Mouse (Mus musculus): ENCODE measurements at regions not wholly inside any gene's neighbourhood (a gene's known extent, or its start where the extent isn't known, plus 50 kb on each side); places are given as distances from the start of the nearest gene placed in this dataset.
"Not testable (repeated sequence)": the region's sequence is repeated elsewhere in the genome, so short reads cannot be mapped to it uniquely, and the experiment has no call there.

DNA sequence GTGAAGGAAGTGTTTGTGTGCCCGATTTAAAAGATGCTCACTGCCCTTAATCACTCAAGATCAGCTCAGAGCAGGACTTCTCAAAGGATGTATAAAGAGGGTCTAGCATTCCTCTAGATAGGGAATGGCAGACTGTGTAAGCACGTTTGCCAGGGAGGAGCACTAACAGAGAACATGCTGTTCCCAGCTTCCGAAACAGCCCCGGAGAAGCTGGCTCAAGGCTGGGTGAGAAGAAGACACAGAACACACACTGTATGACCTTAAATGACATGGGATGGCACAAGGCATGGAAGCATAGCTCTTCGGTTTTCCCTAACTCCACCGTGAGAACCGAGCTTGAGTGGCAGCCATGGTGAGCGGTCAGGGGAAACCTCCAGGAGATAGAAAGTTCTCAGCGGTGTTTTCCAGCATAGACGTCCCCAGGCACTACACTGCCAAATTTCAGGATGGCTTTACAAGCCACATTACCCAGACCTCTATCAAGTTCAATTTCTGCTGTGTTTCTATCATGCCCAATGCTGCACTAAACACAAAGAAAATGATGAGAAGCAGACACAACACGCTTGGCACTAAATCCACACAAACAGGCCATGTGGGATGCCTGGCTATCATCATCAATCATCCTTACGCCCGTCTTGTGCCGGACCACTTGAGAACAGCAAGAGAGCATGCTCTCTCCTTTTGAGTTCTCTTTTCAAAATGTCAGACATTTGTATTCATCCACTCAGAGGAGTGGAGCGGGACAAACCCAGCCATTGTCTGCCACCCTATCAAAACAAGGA lies 172.0 kb upstream of the Six2 start:
- 74% methylated on average over 15 of the region's 15 CpGs for WGBS
- Histone ChIP-seq H3K4me3 (no peak overlapping the region), H3K4me2 (replicated peaks) (no peak overlapping the region), H3K9me3 (no peaks in the 10 kb centered on the region), H3K36me3 (no peaks in the 10 kb centered on the region), H3K4me1 (peaks cover 16% of the 10 kb centered on the region), H3K27me3 (no peaks in the 10 kb centered on the region), H3K27ac (no peak overlapping the region), H3K9ac (no peak overlapping the region)
- no peak for ATAC-seq (ENCODE audit: insufficient number of reproducible peaks, insufficient read depth, low FRiP score, low TSS enrichment)

DNA sequence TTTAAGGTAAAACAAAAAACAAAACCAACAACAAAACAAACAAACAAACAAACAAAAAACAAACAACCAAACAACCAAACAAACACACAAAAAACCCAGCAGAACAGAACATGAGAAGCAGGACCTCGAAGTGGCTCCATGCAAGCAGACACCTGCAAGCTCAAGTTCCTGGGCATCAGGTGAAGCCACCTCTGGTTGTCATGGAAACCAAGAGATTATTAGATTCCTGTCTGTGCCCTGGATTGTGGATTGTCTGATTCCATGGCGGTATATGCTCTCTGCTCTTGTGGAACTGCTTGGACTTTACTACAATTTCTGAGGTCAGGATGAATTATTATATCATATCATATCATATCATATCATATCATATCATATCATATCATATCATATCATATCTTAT lies 170.4 kb upstream of the Six2 start:
- 76% methylated on average over 2 of the region's 2 CpGs for WGBS
- Histone ChIP-seq H3K4me1 (peaks cover 16% of the 10 kb centered on the region), H3K9ac (no peak overlapping the region), H3K4me2 (replicated peaks) (peak overlapping the region; percentile 40; the same call in 1 of the 2 replicates), H3K9me3 (no peaks in the 10 kb centered on the region), H3K4me3 (no peak overlapping the region), H3K27me3 (no peaks in the 10 kb centered on the region), H3K27ac (no peak overlapping the region), H3K36me3 (no peaks in the 10 kb centered on the region)
- ATAC-seq (ENCODE audit: insufficient number of reproducible peaks, insufficient read depth, low FRiP score, low TSS enrichment) = no peak

DNA sequence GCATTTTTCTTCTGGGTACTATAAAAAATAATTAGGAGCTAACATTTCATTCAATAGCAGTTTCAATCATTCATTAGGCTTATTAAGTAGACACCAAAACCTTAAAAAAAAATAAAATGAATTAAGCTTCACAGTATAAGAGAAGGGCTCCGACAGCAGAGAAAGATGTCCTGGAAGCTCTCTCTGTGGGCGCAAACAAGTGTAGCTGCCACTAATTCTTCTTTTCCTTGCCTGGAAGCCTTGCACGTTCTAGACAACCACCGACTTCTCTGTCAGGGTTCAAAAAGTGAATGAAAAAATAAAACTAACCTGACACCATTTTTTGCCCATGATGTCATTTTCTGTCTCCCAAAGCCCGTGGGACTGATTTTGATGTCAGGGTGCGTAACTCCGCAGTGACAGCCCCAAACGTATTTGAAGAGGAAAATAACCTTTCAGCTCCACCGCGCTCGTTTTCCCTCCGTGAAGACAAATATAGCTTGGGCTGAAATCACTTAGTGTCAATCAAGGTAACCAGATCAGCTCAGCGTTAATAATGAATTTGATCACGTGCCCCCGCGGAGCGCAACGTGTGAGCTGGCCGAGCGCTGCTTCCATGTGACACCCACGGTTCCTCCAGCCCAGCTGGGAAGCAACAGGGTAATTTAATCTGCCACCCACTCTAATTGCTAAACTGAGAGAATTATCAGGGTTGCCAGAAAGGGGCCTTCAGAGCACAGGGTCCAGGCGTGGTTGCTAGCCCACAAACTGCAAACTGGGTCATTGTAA lies 169.8 kb upstream of the Six2 start:
- Histone ChIP-seq H3K27me3 (no peaks in the 10 kb centered on the region), H3K9me3 (no peaks in the 10 kb centered on the region), H3K4me2 (replicated peaks) (peak overlapping the region; percentile 40), H3K9ac (no peak overlapping the region), H3K4me1 (peaks cover 16% of the 10 kb centered on the region), H3K4me3 (no peak overlapping the region), H3K27ac (0 out of 2 replicates have a peak overlapping the region, but pooled peaks have one; percentile 32), H3K36me3 (no peaks in the 10 kb centered on the region)
- ATAC-seq (ENCODE audit: insufficient number of reproducible peaks, insufficient read depth, low FRiP score, low TSS enrichment) = peak; percentile 74
- WGBS = 7% methylated on average over 22 of the region's 22 CpGs

DNA sequence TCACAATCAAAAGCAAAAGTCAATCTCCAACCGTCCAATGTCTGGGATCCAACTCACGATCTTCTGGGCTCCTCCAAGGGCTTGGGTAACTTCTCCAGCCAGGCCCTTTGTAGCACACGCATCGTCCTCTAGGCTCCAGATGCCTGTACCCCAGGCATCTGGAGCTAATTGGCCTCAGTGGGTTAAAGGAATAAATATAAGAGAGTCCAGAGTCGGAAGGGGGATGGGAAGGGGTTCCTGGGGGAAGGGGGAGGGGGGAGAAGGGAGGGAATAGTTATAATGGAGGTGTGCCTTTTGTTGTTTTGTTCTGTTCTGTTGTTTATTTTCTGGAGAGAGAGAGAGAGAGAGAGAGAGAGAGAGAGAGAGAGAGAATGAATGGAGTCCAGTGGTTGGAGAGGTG lies 168.8 kb upstream of the Six2 start:
- 7% methylated on average over 4 of the region's 5 CpGs for WGBS
- not testable (repeated sequence) for H3K9ac ChIP-seq; H3K4me3 ChIP-seq; H3K36me3 ChIP-seq; H3K9me3 ChIP-seq; H3K27me3 ChIP-seq; H3K4me2 ChIP-seq (replicated peaks); H3K27ac ChIP-seq; ATAC-seq (ENCODE audit: insufficient number of reproducible peaks, insufficient read depth, low FRiP score, low TSS enrichment)
- peaks cover 16% of the 10 kb centered on the region for H3K4me1 ChIP-seq

DNA sequence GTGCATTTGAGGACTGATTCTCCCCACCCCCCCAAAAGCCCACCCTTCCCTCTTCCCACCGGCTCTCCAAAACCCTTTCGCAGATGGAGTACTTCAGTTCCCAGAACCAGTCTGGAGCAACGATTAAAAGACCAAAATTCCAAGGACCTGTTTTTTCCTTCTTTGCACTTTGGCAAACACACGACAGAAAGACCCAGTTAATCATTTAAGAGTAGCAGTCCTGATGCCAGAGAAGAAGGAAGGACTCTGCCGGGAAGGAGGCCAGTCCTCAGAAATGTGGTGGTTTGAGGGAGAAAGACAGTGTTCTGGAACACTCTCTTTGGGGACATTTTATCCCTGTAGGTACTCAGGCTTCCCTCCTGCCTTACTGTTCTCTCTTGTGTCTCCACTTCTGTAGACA lies 165.1 kb upstream of the Six2 start:
- Histone ChIP-seq H3K9me3 (no peaks in the 10 kb centered on the region), H3K27me3 (no peaks in the 10 kb centered on the region), H3K9ac (no peak overlapping the region), H3K27ac (no peak overlapping the region), H3K4me3 (no peak overlapping the region), H3K36me3 (no peaks in the 10 kb centered on the region), H3K4me1 (peaks cover 13% of the 10 kb centered on the region), H3K4me2 (replicated peaks) (no peak overlapping the region)
- ATAC-seq (ENCODE audit: insufficient number of reproducible peaks, insufficient read depth, low FRiP score, low TSS enrichment) = no peak
- WGBS = 76% methylated on average over 5 of the region's 5 CpGs

DNA sequence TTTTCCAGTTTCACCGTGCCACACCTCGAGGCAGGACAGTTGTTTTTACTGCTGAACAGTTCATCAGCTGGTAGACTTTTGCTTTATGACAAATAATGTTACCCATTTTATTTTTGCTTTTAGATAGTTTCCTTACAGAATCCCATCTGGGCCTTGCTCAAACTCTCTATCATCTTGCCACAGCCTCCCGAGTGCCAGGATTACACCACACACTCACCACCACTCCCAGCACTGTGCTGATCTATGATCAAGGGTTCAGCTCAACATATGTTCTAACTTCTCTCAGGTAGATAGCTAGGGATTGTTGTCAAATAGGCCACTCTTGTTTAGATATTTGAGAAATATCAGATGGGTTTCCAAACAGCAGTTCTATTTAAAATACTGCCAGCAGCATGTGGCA lies 160.5 kb upstream of the Six2 start:
- no peak for ATAC-seq (ENCODE audit: insufficient number of reproducible peaks, insufficient read depth, low FRiP score, low TSS enrichment)
- no peak overlapping the region for H3K9ac ChIP-seq
- 89% methylated on average over 3 of the region's 3 CpGs for WGBS

DNA sequence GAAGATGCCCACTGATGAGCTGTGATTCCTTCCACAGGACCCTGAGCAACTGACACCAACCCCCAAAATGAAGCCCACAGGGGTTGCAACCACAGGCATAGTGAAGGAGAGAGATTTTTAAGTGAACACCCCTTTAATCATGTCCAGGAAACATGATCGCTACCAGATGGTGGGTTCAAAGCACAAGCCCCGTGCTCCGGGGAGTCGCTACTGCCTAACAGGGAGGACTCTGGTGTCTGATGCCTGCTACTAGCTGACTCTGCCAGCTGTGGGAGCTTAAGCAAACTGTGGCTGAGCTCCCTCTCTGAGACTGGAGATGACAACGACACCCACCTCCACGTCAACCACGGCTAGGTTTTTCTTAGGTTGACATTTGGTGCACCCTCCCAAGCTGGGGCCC lies 159.7 kb upstream of the Six2 start:
- H3K27ac ChIP-seq = peak overlapping the region; percentile 1; the same call in 1 of the 2 replicates

More for the DNA sequence above, 160.5 kb upstream of the Six2 start:
- H3K9me3 ChIP-seq = no peaks in the 10 kb centered on the region
- peaks cover 21% of the 10 kb centered on the region for H3K4me1 ChIP-seq
- no peak overlapping the region for H3K27ac ChIP-seq
- no peak overlapping the region for H3K4me2 ChIP-seq (replicated peaks)
- H3K27me3 ChIP-seq = no peaks in the 10 kb centered on the region
- H3K36me3 ChIP-seq = no peaks in the 10 kb centered on the region
- no peak overlapping the region for H3K4me3 ChIP-seq

DNA sequence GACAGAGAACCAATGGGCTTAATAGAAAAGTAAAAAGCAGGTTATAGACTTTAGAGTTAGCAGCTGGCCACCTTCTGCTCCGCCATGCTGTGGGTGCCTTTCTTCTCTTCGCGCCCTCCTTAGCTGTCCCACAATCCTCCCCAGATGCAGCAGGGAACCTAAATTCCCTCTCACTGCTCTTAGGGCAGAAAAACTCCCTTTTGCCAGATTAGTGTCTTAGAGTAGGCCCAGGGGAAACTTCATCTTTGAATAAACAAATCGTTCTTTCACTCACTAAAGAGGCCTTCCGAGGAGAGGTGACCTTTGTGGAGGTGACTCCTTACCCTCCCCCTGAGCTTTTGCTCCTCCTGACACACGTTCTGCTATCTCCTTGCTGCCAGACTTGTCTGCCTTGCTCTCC lies 157.0 kb upstream of the Six2 start:
- Histone ChIP-seq H3K4me2 (replicated peaks) (no peak overlapping the region), H3K27me3 (no peaks in the 10 kb centered on the region), H3K9me3 (no peaks in the 10 kb centered on the region), H3K27ac (no peak overlapping the region), H3K4me3 (no peak overlapping the region), H3K4me1 (peaks cover 21% of the 10 kb centered on the region), H3K9ac (no peak overlapping the region), H3K36me3 (no peaks in the 10 kb centered on the region)
- WGBS = 56% methylated on average over 6 of the region's 6 CpGs
- no peak for ATAC-seq (ENCODE audit: insufficient number of reproducible peaks, insufficient read depth, low FRiP score, low TSS enrichment)

More for the DNA sequence above, 159.7 kb upstream of the Six2 start:
- no peak overlapping the region for H3K9ac ChIP-seq
- H3K36me3 ChIP-seq = no peaks in the 10 kb centered on the region
- H3K9me3 ChIP-seq = no peaks in the 10 kb centered on the region
- H3K4me3 ChIP-seq = no peak overlapping the region
- ATAC-seq (ENCODE audit: insufficient number of reproducible peaks, insufficient read depth, low FRiP score, low TSS enrichment) = peak; percentile 67
- WGBS = 18% methylated on average over 7 of the region's 7 CpGs
- H3K4me1 ChIP-seq = peaks cover 21% of the 10 kb centered on the region
- H3K27me3 ChIP-seq = no peaks in the 10 kb centered on the region
- H3K4me2 ChIP-seq (replicated peaks) = peak overlapping the region; percentile 14; the same call in 1 of the 2 replicates

DNA sequence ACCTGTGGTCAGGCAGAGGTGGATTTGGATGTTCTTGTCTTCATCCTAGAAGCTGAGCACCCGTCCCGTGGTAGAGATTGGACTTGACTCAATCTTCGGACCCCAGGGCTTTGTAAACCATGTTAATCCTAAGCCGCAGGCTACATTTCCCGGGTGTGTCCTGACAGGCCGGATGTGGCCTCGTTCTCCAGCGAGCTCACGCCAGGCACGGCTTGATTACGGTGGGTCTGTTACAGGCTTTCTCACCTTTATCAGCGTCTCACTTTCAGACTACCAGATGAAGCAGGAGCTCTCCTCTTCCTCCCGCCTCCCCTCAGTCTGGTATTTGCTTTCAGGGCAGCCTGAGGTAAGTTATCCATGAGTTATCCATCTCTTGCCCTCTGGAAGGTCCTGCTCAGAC lies 156.4 kb upstream of the Six2 start:
- H3K4me2 ChIP-seq (replicated peaks) = no peak overlapping the region
- ATAC-seq (ENCODE audit: insufficient number of reproducible peaks, insufficient read depth, low FRiP score, low TSS enrichment) = no peak
- H3K27ac ChIP-seq = no peak overlapping the region
- no peak overlapping the region for H3K9ac ChIP-seq
- H3K4me1 ChIP-seq = peaks cover 21% of the 10 kb centered on the region
- no peak overlapping the region for H3K4me3 ChIP-seq
- H3K27me3 ChIP-seq = no peaks in the 10 kb centered on the region
- 85% methylated on average over 13 of the region's 13 CpGs for WGBS
- no peaks in the 10 kb centered on the region for H3K36me3 ChIP-seq
- H3K9me3 ChIP-seq = no peaks in the 10 kb centered on the region

DNA sequence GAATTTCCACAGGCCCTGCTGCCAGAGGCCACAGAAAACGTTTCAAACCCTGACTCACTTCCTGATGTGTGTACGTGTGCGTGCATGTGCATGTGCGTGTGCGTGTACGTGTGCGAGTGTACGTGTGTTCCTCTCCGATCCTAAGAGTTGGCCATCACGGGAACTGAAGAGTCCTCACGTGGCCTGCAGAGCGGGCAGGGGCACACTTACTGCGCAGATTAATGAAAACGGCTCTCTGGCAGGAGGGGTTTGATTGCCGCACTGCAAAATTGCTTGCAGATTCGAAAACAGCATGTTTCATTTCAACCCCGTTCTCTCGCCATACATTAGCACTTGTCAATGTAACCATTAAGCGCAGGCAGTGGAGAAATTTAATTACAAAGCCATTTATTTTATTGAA lies 135.0 kb upstream of the Six2 start:
- no peak overlapping the region for H3K9ac ChIP-seq
- H3K4me3 ChIP-seq = no peak overlapping the region
- peak overlapping the region; percentile 29 for H3K4me2 ChIP-seq (replicated peaks)

DNA sequence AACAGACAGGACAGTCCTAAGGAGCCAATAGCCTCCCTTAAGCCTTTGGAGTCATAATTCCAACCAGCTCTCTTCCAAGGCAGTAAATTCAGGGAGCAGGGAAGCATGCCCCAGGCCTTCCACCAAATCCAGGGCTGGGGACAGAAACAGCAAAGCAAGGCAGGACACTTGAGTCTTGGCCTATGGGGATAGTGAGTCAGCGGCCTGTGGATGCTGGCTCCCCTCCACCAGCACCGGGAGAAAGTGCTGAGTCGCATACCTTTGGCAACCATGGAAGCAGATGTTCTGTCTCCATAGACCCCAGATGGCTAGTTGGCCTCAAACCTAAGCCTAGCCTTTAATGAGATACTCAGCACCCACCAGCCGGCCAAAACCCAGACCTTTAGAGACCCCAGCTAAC lies 133.8 kb upstream of the Six2 start:
- H3K27ac ChIP-seq = no peak overlapping the region
- 76% methylated on average over 4 of the region's 4 CpGs for WGBS

More for the DNA sequence above, 135.0 kb upstream of the Six2 start:
- Histone ChIP-seq H3K27ac (peak overlapping the region; percentile 42; the same call in 1 of the 2 replicates), H3K4me1 (peaks cover 20% of the 10 kb centered on the region), H3K9me3 (no peaks in the 10 kb centered on the region), H3K36me3 (no peaks in the 10 kb centered on the region), H3K27me3 (0 out of 2 replicates have a peak, but pooled peaks cover 3% of the 10 kb centered on the region)
- ATAC-seq (ENCODE audit: insufficient number of reproducible peaks, insufficient read depth, low FRiP score, low TSS enrichment) = no peak
- WGBS = 38% methylated on average over 19 of the region's 19 CpGs

More for the DNA sequence above, 133.8 kb upstream of the Six2 start:
- no peak overlapping the region for H3K9ac ChIP-seq
- ATAC-seq (ENCODE audit: insufficient number of reproducible peaks, insufficient read depth, low FRiP score, low TSS enrichment) = no peak
- no peaks in the 10 kb centered on the region for H3K9me3 ChIP-seq
- H3K4me1 ChIP-seq = peaks cover 21% of the 10 kb centered on the region
- no peak overlapping the region for H3K4me2 ChIP-seq (replicated peaks)
- no peaks in the 10 kb centered on the region for H3K36me3 ChIP-seq
- 0 out of 2 replicates have a peak, but pooled peaks cover 3% of the 10 kb centered on the region for H3K27me3 ChIP-seq
- no peak overlapping the region for H3K4me3 ChIP-seq

Data from embryonic facial prominence, embryonic 12.5 days (tissue).